Mouse (Mus musculus) G1E (cell line): ENCODE data around the gene Nav1.

Experiments
- CTCF ChIP-seq: IDR thresholded peaks from 2 replicates; pipeline ENCODE4 v1.5.1; 2012; ENCODE audit warnings: low read depth, low read length, inconsistent platforms, mixed read lengths
- GATA1 ChIP-seq: IDR thresholded peaks from 2 replicates; pipeline ENCODE4 v1.6.1; 2012; ENCODE audit warnings: borderline replicate concordance, low read length, inconsistent platforms, mixed read lengths

GRCm38 (mm10) chr1:135448940-135449339 lies 158.2 kb downstream of the Nav1 start:
- TF ChIP-seq CTCF: no peak
- no peak for TF ChIP-seq GATA1
